Mouse (Mus musculus): ENCODE data around the gene Shank1. TPM values are rescaled to one million over a fixed set of nuclear protein-coding genes. Genes with fewer than 3 reads are reported as not detected.

The Shank1 gene
- polyA plus RNA-seq, 1 experiment from 2014 or later = 0.02 TPM

DNA sequence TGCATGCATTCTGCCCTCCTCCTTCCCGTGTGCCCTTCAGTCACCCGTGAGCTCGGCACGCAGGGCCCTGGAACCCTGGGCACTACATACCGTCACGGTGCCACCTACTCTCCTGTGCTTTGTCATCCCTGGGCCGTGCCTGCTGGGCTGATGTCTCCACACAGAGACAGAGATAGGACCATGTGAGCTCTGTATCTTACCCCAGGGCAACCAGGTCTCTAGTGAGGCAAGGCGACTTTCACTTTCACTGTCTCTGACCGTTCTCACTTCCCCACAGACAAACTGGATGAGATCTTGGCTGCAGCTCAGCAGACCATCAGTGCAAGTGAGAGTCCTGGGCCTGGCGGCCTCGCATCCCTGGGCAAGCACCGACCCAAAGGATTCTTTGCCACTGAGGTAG lies 34.6 kb downstream of the Shank1 start:
- peaks cover 3% of the 10 kb centered on the region for H3K27me3 ChIP-seq (ENCODE audit: control insufficient read depth, insufficient read depth, low read depth, low read length)
- no peaks in the 10 kb centered on the region for H3K36me3 ChIP-seq (ENCODE audit: control insufficient read depth, insufficient read depth)
- no peak overlapping the region for H3K4me2 ChIP-seq (ENCODE audit: low read depth, low read length)
- H3K4me1 ChIP-seq (ENCODE audit: control insufficient read depth, low read depth, low read length) = no peaks in the 10 kb centered on the region
- ATAC-seq (ENCODE audit: low read depth) = no peak
- H3K27ac ChIP-seq (ENCODE audit: low read length) = no peak overlapping the region
- WGBS (ENCODE audit: insufficient replicate concordance) = 45% methylated on average over 12 of the region's 12 CpGs
- H3K9ac ChIP-seq (ENCODE audit: low read depth, low read length) = no peak overlapping the region
- H3K9me3 ChIP-seq (replicated peaks; ENCODE audit: control insufficient read depth, low read length) = no peaks in the 10 kb centered on the region
- H3K4me3 ChIP-seq (ENCODE audit: low read depth, low read length) = no peak overlapping the region

DNA sequence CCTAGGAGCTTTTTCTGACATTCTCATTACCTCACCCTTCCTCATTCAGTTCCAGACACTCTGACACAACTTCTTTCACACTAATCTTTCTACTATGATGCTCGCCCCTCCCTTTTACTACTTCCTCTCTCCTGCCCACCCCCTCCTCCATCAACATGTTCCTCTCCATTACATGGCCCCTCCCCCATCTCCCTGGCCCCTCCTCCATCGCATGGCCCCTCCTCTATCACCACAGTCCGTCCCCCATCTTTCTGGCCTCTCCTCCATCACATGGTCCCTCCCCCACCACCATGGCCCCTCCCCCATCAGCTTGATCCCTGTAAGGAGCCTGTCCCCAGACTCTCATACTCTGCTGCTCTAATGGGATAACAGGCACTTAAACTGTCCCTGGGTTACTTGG lies 39.0 kb downstream of the Shank1 start:
- Histone ChIP-seq H3K27ac (ENCODE audit: low read length) (no peak overlapping the region), H3K36me3 (ENCODE audit: control insufficient read depth, insufficient read depth) (no peaks in the 10 kb centered on the region), H3K4me1 (ENCODE audit: control insufficient read depth, low read depth, low read length) (no peaks in the 10 kb centered on the region), H3K9ac (ENCODE audit: low read depth, low read length) (no peak overlapping the region), H3K4me2 (ENCODE audit: low read depth, low read length) (no peak overlapping the region), H3K9me3 (replicated peaks; ENCODE audit: control insufficient read depth, low read length) (no peaks in the 10 kb centered on the region), H3K4me3 (ENCODE audit: low read depth, low read length) (no peak overlapping the region), H3K27me3 (ENCODE audit: control insufficient read depth, insufficient read depth, low read depth, low read length) (peaks cover 44% of the 10 kb centered on the region)
- WGBS (ENCODE audit: insufficient replicate concordance) = 6% methylated on average over 3 of the region's 3 CpGs
- no peak for ATAC-seq (ENCODE audit: low read depth)

- Histone ChIP-seq H3K9ac (ENCODE audit: low read depth, low read length) (no peak overlapping the region), H3K27me3 (ENCODE audit: control insufficient read depth, insufficient read depth, low read depth, low read length) (peaks cover 65% of the 10 kb centered on the region), H3K27ac (ENCODE audit: low read length) (no peak overlapping the region), H3K4me1 (ENCODE audit: control insufficient read depth, low read depth, low read length) (no peaks in the 10 kb centered on the region), H3K4me2 (ENCODE audit: low read depth, low read length) (no peak overlapping the region; the same call in 1 of the 2 replicates), H3K36me3 (ENCODE audit: control insufficient read depth, insufficient read depth) (no peaks in the 10 kb centered on the region), H3K4me3 (ENCODE audit: low read depth, low read length) (no peak overlapping the region), H3K9me3 (replicated peaks; ENCODE audit: control insufficient read depth, low read length) (no peaks in the 10 kb centered on the region)
- 7% methylated on average over 25 of the region's 25 CpGs for WGBS (ENCODE audit: insufficient replicate concordance)
- ATAC-seq (ENCODE audit: low read depth) = 0 out of 2 replicates have a peak, but pooled peaks have one; percentile 5
Measured at GRCm38 (mm10) chr7:44350957-44351711, 41.1 kb downstream of the Shank1 start.

DNA sequence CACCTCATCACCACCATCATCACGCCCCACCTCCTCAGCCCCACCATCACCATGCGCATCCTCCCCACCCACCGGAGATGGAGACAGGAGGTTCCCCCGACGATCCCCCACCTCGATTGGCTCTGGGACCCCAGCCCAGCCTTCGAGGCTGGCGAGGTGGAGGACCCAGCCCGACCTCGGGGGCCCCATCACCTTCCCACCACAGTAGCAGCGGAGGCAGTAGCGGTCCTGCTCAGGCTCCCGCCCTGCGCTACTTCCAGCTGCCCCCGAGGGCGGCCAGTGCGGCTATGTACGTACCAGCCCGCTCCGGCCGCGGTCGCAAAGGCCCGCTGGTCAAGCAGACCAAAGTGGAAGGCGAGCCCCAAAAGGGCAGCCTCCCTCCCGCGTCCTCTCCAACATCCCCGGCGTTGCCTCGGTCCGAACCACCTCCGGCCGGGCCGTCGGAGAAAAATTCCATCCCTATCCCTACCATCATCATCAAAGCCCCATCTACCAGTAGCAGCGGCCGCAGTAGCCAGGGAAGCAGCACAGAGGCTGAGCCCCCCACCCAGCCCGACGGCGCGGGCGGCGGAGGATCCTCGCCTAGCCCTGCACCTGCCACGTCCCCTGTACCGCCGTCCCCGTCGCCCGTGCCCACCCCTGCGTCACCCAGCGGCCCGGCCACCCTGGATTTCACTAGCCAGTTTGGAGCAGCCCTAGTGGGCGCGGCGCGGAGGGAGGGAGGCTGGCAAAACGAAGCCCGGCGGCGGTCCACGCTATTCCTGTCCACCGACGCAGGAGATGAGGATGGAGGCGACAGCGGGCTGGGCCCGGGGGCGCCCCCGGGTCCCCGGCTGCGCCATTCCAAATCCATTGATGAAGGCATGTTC lies 42.1 kb downstream of the Shank1 start:
- peaks cover 75% of the 10 kb centered on the region for H3K27me3 ChIP-seq (ENCODE audit: control insufficient read depth, insufficient read depth, low read depth, low read length)
- ATAC-seq (ENCODE audit: low read depth) = no peak
- no peaks in the 10 kb centered on the region for H3K9me3 ChIP-seq (replicated peaks; ENCODE audit: control insufficient read depth, low read length)
- H3K9ac ChIP-seq (ENCODE audit: low read depth, low read length) = no peak overlapping the region
- no peaks in the 10 kb centered on the region for H3K4me1 ChIP-seq (ENCODE audit: control insufficient read depth, low read depth, low read length)
- no peak overlapping the region for H3K4me3 ChIP-seq (ENCODE audit: low read depth, low read length)
- H3K36me3 ChIP-seq (ENCODE audit: control insufficient read depth, insufficient read depth) = no peaks in the 10 kb centered on the region
- no peak overlapping the region for H3K4me2 ChIP-seq (ENCODE audit: low read depth, low read length)
- WGBS (ENCODE audit: insufficient replicate concordance) = 6% methylated on average over 68 of the region's 71 CpGs
- H3K27ac ChIP-seq (ENCODE audit: low read length) = no peak overlapping the region

GRCm38 (mm10) chr7:44352750-44353600 lies 42.9 kb downstream of the Shank1 start:
- WGBS (ENCODE audit: insufficient replicate concordance) = 4% methylated on average over 67 of the region's 71 CpGs
- Histone ChIP-seq H3K4me1 (ENCODE audit: control insufficient read depth, low read depth, low read length) (no peaks in the 10 kb centered on the region), H3K27ac (ENCODE audit: low read length) (no peak overlapping the region), H3K4me3 (ENCODE audit: low read depth, low read length) (no peak overlapping the region), H3K9ac (ENCODE audit: low read depth, low read length) (no peak overlapping the region), H3K9me3 (replicated peaks; ENCODE audit: control insufficient read depth, low read length) (no peaks in the 10 kb centered on the region), H3K4me2 (ENCODE audit: low read depth, low read length) (no peak overlapping the region), H3K36me3 (ENCODE audit: control insufficient read depth, insufficient read depth) (no peaks in the 10 kb centered on the region), H3K27me3 (ENCODE audit: control insufficient read depth, insufficient read depth, low read depth, low read length) (peaks cover 84% of the 10 kb centered on the region)
- ATAC-seq (ENCODE audit: low read depth) = no peak

- Histone ChIP-seq H3K9me3 (replicated peaks; ENCODE audit: control insufficient read depth, low read length) (no peaks in the 10 kb centered on the region), H3K27me3 (ENCODE audit: control insufficient read depth, insufficient read depth, low read depth, low read length) (peaks cover 89% of the 10 kb centered on the region), H3K27ac (ENCODE audit: low read length) (no peak overlapping the region), H3K36me3 (ENCODE audit: control insufficient read depth, insufficient read depth) (no peaks in the 10 kb centered on the region), H3K4me2 (ENCODE audit: low read depth, low read length) (no peak overlapping the region), H3K9ac (ENCODE audit: low read depth, low read length) (no peak overlapping the region), H3K4me3 (ENCODE audit: low read depth, low read length) (no peak overlapping the region), H3K4me1 (ENCODE audit: control insufficient read depth, low read depth, low read length) (no peaks in the 10 kb centered on the region)
- no peak for ATAC-seq (ENCODE audit: low read depth)
- WGBS (ENCODE audit: insufficient replicate concordance) = 3% methylated on average over 35 of the region's 35 CpGs
Measured at GRCm38 (mm10) chr7:44353601-44354340, 43.7 kb downstream of the Shank1 start.

DNA sequence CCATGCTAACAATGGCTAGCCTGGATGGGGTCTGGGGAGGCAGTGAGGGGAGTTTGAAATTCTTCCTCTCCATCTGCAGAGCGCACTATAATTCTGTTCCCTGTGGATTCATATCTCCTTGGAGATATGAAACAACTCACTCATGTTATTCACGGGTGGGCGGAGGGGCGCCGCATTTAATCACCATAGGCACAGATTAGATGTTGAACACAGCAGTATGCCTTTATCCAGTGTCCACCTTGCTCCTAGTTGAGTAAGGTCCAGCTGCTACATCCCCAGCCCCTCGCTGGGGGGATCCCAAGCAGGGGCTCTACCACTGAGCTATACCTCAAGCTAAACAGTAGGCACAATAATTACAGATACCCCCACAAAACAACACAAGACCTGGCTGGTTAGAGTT lies 45.4 kb downstream of the Shank1 start:
- peaks cover 97% of the 10 kb centered on the region for H3K27me3 ChIP-seq (ENCODE audit: control insufficient read depth, insufficient read depth, low read depth, low read length)
- H3K4me3 ChIP-seq (ENCODE audit: low read depth, low read length) = no peak overlapping the region
- whole genome bisulfite sequencing (ENCODE audit: insufficient replicate concordance) = 54% methylated on average over 6 of the region's 6 CpGs
- no peak overlapping the region for H3K4me2 ChIP-seq (ENCODE audit: low read depth, low read length)
- no peak overlapping the region for H3K9ac ChIP-seq (ENCODE audit: low read depth, low read length)
- peaks cover 7% of the 10 kb centered on the region for H3K4me1 ChIP-seq (ENCODE audit: control insufficient read depth, low read depth, low read length)
- H3K9me3 ChIP-seq (replicated peaks; ENCODE audit: control insufficient read depth, low read length) = no peaks in the 10 kb centered on the region
- no peak overlapping the region for H3K27ac ChIP-seq (ENCODE audit: low read length)
- H3K36me3 ChIP-seq (ENCODE audit: control insufficient read depth, insufficient read depth) = no peaks in the 10 kb centered on the region
- no peak for ATAC-seq (ENCODE audit: low read depth)

Measured in liver, embryonic 16.5 days (tissue).